Mouse (Mus musculus): ENCODE measurements around the gene Gm11549.

Gene Gm11549

DNA sequence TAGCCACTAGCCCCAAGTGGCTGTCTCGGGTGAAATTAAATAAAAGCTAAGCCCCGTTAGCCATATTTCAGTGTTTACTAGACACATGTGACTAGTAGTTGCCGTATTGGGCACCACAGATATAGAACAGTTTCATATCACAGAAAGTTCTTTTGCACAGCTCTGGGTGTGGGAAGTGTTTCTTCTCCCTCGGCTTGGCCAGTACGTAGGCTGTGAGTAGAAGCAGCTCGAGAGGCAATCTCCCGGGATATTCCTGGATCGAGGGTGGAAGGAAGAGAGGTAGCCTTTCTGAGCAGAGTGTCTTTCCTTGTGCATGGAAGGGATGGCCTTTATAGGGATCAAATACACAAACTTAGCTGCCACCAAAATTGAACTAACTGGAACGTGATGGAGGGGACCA lies 5.4 kb downstream of the Gm11549 start:
- DNase-seq (ENCODE audit: low read depth, low spot score), result no peak

GRCm38 (mm10) chr3:36511491-36511890 lies 10.1 kb downstream of the Gm11549 start:
- DNase-seq (ENCODE audit: low read depth, low spot score), result no peak

- no peak for DNase-seq (ENCODE audit: low read depth, low spot score)
Observed at GRCm38 (mm10) chr3:36505809-36506735, 15.5 kb downstream of the Gm11549 start.

- no peak for DNase-seq (ENCODE audit: low read depth, low spot score)
Observed at GRCm38 (mm10) chr3:36505306-36505705, 16.3 kb downstream of the Gm11549 start.

- no peak for DNase-seq (ENCODE audit: low read depth, low spot score)
Observed at GRCm38 (mm10) chr3:36501546-36501945, 20.1 kb downstream of the Gm11549 start.

- DNase-seq (ENCODE audit: low read depth, low spot score), result no peak
Observed at GRCm38 (mm10) chr3:36500976-36501375, 20.6 kb downstream of the Gm11549 start.

DNA sequence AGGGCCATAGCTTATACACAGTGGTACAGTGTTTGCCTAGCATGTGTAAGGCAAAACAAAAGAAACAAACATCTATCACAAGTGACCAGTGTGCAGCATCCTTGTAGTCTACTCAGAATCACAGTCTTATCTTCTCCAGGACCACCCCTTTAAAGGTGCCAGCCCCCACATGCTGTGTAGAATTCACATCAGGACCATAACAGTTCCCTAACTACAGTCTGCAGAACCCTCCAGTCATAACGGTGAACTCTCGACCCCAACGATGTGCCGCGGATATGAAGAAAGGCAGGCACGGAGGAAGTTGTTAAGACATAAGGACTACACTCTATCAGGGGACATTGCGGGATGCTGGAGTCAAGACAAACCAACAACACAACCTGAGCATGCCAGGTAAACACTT lies 22.2 kb downstream of the Gm11549 start:
- DNase-seq (ENCODE audit: low read depth, low spot score), result no peak

- DNase-seq (ENCODE audit: low read depth, low spot score), result no peak
Observed at GRCm38 (mm10) chr3:36498224-36498623, 23.4 kb downstream of the Gm11549 start.

DNA sequence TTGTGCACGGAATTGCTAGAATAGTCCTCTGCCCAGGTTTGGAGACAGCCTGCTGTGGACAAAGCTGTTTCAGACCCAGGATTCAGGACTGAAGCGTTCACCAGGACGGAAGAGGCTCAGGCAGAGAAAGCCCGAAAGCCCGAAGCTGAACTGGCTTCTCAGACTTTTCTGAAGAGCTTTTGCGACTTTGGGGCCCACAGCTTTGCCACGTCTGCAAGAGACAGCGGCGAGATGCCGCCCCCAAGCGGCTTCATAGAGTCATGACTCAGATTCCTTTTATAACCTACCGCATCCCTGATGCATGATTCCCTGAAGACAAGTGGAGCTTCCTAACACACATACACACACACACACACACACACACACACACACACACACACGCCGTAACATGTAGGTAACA lies 24.9 kb downstream of the Gm11549 start:
- no peak for DNase-seq (ENCODE audit: low read depth, low spot score)

DNA sequence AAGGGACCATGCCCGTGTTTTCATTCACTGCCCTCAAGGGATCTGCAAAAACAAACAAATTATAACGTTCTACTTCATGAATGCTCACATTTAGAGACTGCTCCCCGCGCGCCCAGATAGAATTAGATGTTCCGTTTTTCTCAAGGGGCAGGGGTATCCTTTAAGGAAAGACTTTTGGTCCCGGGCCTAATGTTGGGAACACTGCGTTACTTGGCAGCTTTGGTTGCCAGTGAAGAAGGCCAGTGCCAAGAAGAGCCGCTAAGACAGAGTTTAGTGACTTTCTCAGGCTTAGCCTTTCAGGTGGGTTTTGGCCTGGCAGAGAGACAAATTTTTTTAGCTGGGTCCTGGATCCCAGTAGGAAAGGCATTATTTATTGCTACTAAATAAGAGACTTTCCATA lies 25.3 kb downstream of the Gm11549 start:
- no peak for DNase-seq (ENCODE audit: low read depth, low spot score)

DNA sequence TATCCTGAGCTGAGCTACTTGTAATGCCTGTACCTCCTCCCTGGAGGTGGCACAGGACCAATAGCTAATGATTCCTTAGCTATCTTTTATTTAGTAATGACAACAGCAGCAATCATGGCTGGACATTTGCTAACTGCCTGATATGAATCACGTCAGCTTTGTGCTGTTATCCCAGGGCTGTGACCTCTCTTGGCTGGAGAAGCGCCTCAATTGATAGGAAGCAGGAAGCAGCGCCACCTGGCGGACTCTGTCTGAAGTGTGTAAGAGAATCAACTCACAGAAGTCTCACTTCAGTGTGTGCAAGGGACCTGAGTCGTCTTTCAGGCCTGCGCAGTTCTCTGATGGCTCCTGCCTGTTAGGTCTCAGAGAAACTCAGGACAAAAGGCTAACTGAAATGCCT lies 26.2 kb downstream of the Gm11549 start:
- DNase-seq (ENCODE audit: low read depth, low spot score), result peak; percentile 49

DNA sequence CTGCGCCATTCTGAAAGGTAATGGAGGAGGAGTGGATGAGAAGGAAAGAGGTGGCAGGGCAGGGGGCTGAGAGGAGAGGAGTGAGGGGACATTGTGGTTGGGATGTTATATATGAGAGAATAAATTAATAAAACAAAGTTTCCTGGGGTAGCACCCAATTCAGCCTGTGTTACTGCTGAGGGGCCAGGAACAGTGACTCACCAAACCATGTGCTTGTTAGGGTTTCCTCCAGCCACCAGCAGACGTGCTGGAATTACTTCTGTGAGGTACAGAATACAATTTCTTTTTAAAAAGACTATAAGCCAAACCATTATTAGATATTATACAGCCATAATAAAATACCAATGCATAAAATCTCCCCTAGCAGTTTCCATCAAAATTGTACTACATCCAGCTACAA lies 27.0 kb downstream of the Gm11549 start:
- no peak for DNase-seq (ENCODE audit: low read depth, low spot score)

GRCm38 (mm10) chr3:36493641-36494283 lies 27.9 kb downstream of the Gm11549 start:
- DNase-seq (ENCODE audit: low read depth, low spot score), result no peak

- no peak for DNase-seq (ENCODE audit: low read depth, low spot score)
Observed at GRCm38 (mm10) chr3:36492716-36493391, 28.8 kb downstream of the Gm11549 start.

DNA sequence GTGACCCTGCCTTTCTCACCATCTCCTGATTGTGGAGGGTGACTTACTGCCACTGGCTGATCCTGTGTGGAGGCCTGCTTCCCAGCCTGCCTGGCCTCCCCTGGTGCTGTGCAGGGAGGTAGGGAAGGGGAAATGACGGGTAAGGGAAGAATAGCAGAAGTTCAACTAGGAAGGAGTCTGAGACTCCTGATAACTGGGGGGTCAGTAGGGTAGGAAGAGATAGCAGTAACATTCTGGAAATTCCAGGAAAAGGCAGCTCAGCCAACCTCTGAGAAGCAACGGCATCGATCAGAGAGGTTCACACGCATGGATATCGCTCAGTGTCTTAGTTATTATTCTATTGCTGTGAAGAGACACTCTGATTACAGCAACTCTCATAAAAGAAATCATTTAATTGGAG lies 30.1 kb downstream of the Gm11549 start:
- DNase-seq (ENCODE audit: low read depth, low spot score), result no peak

DNA sequence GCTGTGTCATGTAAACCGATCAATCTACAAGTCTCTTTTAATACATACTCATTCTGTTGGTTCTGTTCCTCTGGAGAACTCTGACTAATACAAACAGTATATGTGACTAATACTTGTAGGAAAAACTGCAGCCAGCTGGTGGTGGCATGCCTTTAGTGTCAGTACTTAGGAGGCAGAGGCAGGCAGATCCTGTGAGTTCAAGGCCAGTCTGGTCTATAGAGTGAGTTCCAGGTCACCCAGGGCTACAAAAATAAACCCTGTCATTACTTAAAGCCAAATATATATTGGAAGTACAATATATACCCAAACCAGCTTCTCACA lies 32.1 kb downstream of the Gm11549 start:
- DNase-seq (ENCODE audit: low read depth, low spot score), result no peak

DNA sequence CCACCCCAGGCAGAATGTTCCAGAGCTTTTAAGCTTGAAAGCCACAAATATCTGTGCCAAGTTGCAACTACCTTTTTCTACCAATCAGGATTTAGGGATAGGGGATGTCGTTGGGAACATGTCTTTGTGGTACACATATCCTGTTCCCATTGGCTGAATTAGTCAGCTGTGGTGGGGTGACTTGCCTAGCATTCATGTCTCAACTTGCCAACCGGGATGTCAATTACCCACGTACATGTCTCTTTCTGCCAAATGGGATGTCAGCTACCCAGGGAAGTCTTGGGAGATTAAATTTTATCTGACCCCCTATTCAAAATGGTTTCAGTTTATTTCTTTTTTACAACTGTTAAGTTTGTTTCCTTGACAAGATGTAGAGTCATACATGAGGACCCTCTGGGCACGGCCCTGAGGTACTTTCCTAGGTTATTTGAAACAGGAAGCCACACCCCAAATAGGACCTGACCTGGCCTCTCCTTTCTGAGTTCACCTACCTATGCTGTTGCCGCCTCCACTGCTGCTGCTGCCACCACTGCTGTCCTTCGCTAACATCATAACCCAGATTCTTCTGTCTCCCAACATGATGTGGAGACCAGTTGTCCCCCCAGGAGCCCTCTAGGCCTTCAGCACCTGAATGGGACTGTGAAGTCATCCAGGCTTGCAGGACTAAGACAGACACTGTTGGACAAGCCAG lies 32.6 kb downstream of the Gm11549 start:
- DNase-seq (ENCODE audit: low read depth, low spot score), result no peak

GRCm38 (mm10) chr3:36488367-36488766 lies 33.2 kb downstream of the Gm11549 start:
- DNase-seq (ENCODE audit: low read depth, low spot score), result no peak

GRCm38 (mm10) chr3:36486881-36487280 lies 34.7 kb downstream of the Gm11549 start:
- DNase-seq (ENCODE audit: low read depth, low spot score), result no peak

DNA sequence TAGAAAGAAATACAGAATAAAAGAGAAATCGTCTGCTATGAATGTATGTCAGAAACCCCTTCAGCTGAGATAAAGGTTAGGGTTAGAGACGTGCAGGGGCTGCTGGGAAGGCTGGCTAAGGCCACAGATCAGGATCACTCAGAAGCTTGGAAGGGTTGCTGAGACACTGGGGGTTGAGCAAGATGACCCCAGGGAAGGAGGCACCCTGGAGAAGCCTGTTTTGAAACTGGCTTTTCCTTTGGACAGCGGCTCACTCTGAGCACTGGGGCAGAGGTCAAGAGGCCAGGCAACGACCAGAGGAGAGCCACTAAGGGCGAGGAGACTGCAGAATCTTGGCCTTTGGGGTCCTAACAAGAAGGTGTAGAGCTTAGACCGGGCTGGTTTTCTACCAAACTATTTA lies 35.4 kb downstream of the Gm11549 start:
- no peak for DNase-seq (ENCODE audit: low read depth, low spot score)

- no peak for DNase-seq (ENCODE audit: low read depth, low spot score)
Observed at GRCm38 (mm10) chr3:36484292-36484691, 37.3 kb downstream of the Gm11549 start.

DNA sequence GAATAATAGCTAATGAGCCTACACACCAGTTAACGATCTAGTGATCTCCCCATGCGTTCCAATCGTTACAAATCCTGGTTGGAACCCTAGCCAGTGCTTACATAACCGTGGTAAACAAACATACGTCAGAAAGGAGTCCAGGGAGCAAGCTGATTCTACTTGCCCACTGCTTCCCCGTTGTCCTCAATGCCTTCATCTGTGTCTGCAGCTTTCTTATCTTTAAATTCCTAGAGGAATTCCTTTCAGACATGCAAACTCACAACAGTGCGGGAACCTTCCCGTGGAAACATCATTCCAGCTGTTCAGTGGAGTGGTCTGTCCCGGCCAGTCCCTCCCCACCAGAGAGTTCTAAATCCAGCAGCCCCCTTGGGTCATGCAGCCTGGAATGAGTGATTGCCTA lies 38.7 kb downstream of the Gm11549 start:
- no peak for DNase-seq (ENCODE audit: low read depth, low spot score)
